Mouse (Mus musculus) gastrocnemius, postnatal 10 days (tissue): ENCODE measurements around the gene Vps8. TPM values are rescaled to one million over a fixed set of nuclear protein-coding genes. Genes with fewer than 3 reads are reported as not detected.

Source experiments
- DNase-seq: peaks from one replicate; pipeline ENCODE4 v3.0.0; 2021; ENCODE audit warnings: mixed read lengths
- long read RNA-seq, 2 experiments: library from polyadenylated mRNA; stranded (forward); transcript quantifications; one replicate each; pipeline ENCODE4 v2.0.0; 2021
- total RNA-seq, 2 experiments: library from RNA; stranded (reverse); gene quantifications; 2 replicates each; pipeline ENCODE4 v1.2.3; 2021

Gene Vps8
- total RNA-seq, result 10 to 100 TPM; 10.6 to 12.2 TPM
- long read RNA-seq, experiment 1, full-length matches to known transcripts, result 14 of 22 reads
- long read RNA-seq, experiment 1, partial matches to known transcripts, result 1 of 22 reads
- long read RNA-seq, experiment 1, other reads (novel, unspliced or antisense), result 7 of 22 reads
- long read RNA-seq, experiment 2, full-length matches to known transcripts, result 15 of 26 reads
- long read RNA-seq, experiment 2, partial matches to known transcripts, result 6 of 26 reads
- long read RNA-seq, experiment 2, other reads (novel, unspliced or antisense), result 5 of 26 reads

- peak; percentile 91 for DNase-seq
Measured at GRCm38 (mm10) chr16:21422645-21423545, at the start of gene Vps8. Vps8 (plus strand) TSS chr16:21423118.

- no peak for DNase-seq
Measured at GRCm38 (mm10) chr16:21373316-21373960, 49.5 kb upstream of the Vps8 start.

DNA sequence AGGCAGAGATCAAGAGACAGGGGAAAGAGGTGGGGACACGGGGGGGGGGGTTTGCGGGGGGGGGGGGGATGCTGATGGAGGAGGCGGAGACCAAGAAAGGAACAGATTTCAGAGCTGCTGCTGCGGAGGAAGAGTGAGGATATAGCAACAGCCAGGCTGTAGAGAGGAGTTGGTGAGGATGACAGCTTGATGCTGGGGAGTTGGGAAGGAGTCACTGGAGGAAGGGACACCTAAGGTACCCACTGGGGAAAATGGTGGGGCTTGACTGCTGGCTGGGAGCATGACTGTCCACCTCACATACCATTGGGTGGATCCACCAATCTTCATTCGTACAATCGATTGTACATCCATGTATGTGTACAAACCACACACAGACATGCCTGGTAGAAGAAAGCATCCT is 48.9 kb upstream of the Vps8 start:
- no peak for DNase-seq

GRCm38 (mm10) chr16:21375147-21375546 is 47.8 kb upstream of the Vps8 start:
- DNase-seq, result no peak

GRCm38 (mm10) chr16:21376316-21376715 is 46.6 kb upstream of the Vps8 start:
- DNase-seq, result no peak

DNA sequence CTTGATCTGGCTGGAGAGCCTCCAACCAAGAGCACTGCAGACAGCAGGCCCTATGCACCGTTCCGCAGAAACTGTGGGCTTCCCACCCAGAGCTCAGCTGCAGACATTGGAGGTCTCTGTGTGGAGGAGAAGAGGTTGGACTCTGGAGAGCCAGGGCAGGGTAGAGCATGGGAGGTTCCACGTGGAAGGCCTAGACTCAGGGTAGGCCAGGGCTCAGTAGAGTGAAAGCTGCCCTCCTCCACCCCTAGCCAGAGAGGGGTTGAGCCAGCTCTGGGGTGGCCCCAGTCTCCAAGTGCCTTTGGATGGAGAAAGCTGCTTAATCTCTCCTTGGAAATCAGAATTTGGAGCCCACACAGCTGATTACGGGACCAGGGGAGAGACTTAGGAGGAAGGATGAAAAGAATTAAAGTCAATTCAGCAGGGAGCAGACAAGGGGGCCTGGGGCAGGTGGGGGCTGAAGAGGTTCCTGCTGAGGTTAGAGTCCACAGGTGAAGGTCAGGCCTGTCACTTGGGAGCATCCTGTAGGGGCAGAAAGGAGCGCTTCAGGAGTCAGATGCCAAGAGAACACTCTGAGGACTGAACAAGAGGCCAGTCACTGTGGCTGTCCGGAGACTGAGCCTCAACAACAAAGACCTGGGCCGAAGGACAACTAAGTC is 45.8 kb upstream of the Vps8 start:
- no peak for DNase-seq

- no peak for DNase-seq
Measured at GRCm38 (mm10) chr16:21377605-21377968, 45.3 kb upstream of the Vps8 start.

- DNase-seq, result no peak
Measured at GRCm38 (mm10) chr16:21381469-21381868, 41.4 kb upstream of the Vps8 start.

- DNase-seq, result no peak
Measured at GRCm38 (mm10) chr16:21382152-21382911, 40.6 kb upstream of the Vps8 start.

- no peak for DNase-seq
Measured at GRCm38 (mm10) chr16:21385926-21386881, 36.7 kb upstream of the Vps8 start.

- peak; percentile 58 for DNase-seq
Measured at GRCm38 (mm10) chr16:21389316-21389715, 33.6 kb upstream of the Vps8 start.

DNA sequence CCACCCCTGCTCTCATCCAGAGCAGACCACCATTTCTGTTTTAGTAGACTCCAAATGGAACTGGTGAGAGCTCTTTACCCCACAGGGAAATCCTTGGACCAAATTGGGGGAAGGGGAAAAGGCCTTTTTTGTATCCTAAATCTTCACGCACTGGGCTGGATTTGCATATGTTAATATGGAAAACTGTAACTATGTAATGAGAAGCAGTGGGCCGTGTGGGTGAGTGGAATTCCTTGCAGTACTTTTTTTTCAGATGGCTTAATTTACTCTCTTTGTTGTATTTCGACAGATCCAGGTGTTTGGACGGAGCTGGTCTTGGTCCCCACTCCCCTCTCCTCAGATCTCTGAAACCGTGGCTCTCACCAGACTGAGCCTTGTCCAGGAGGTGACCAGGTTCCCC is 32.2 kb upstream of the Vps8 start:
- no peak for DNase-seq

DNA sequence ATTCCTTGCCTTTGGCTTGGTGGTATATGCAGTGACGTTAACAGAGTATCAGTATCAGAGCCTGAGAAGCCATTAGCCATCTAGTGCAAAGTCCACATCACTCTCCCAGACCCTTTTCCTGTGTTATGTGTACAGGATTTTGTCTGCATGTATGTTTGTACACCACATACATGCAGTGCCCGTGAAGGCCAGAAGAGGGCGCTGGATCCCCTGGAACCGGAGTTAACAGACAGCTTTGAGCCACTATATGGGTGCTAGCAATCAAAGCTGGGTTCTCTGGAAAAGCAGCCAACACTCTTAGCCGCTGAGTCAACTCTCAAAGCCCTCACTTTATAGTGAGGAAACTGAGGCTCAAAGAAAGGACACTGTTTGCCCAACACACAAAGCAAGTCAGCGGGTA is 30.8 kb upstream of the Vps8 start:
- no peak for DNase-seq

DNA sequence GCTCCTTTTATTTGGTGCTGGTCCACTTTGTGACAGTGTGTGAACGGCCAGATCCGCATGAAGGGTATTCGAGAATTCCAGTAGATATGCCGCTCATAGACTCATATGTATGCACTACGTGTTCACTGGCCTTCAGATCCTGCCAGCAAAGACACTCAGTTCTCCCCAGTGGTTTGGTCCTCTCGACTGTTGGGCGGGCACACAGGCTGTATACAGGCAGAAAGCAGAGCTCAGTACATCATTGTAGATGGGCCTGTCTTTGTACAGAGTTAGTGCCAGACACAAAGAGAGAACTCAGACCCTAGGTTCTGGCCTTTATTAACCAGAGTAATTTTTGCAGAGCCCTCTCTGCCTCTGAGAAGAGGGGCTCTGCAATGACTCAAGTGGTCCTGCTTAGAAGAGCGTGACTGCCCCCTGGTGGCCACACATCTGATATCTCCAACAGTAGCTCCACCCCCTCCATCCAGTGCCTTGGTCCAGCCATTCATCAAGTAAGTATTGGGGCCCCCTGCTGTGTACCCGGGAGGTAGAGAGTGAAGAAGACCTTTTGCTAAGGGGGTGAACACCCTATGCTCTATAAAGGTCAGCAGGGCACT is 30.3 kb upstream of the Vps8 start:
- peak; percentile 89 for DNase-seq

DNA sequence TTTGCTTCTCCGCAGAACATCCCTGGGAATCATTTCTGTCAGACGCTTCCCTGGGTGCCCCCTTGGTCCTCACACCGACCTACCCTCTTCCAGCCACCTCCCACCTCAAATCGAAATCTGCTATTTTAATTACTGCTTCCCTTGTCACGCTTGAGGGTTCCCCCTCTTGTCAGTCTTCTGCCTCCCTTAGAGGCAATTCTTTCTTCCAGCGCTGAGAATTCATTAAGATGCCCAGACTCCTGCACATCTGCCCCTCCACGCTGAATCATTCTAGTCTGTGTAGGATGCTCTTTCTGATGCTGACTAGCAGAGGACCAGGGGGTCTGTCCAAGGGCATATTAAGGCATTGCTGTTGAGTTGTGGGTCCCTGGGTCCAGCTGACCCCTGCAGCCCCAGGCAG is 27.4 kb upstream of the Vps8 start:
- no peak for DNase-seq

- DNase-seq, result no peak
Measured at GRCm38 (mm10) chr16:21397681-21398080, 25.2 kb upstream of the Vps8 start.

DNA sequence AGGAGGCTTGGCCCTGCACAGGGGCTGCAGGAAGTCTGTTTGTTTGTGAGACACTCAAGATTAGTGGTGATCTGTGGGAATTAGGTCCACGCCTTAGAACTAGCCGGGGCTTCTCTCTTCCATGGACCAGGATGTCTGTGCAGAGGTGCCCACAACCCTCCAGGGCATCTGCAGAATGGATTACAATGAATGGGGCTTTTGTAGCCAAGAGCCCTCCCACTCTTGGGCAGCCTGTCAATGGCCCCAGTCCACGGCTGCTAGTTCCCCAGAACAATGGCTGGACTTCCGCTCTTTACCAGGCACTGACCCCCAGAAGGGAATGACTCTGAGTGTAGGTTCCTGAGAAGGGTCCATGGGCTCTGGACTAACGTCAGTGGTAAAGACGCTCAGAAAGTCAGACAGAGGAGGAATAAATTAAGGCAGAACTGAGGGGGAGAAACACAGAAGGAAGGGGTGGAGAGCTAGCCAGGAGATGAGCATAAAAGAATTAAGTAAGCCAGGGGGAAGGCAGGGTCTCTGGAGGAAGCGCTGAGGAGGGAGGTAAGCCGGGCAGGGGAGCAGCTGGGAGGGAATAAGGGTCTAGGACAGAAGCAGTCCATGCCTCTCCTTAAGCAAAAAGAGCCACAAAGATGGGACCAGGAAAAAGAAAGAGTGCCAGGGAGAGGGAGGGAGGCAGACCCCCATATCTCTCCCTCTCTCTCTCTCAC is 24.4 kb upstream of the Vps8 start:
- DNase-seq, result no peak

- no peak for DNase-seq
Measured at GRCm38 (mm10) chr16:21399942-21400341, 23.0 kb upstream of the Vps8 start.

GRCm38 (mm10) chr16:21402068-21402467 is 20.9 kb upstream of the Vps8 start:
- DNase-seq, result no peak

GRCm38 (mm10) chr16:21403402-21403801 is 19.5 kb upstream of the Vps8 start:
- DNase-seq, result no peak
